Mouse (Mus musculus): ENCODE measurements around the gene March6. TPM values are rescaled to one million over a fixed set of nuclear protein-coding genes. Genes with fewer than 3 reads are reported as not detected.

The March6 gene
- polyA plus RNA-seq, 1 experiment from 2014 or later, result 22.0 TPM

GRCm38 (mm10) chr15:31563577-31564546 lies 33.0 kb upstream of the March6 start:
- 59% methylated on average over 19 of the region's 19 CpGs for WGBS (ENCODE audit: insufficient replicate concordance)
- Histone ChIP-seq H3K4me1 (peaks cover 25% of the 10 kb centered on the region), H3K36me3 (no peaks in the 10 kb centered on the region), H3K27ac (no peak overlapping the region), H3K4me3 (no peak overlapping the region), H3K9me3 (replicated peaks) (peaks cover 10% of the 10 kb centered on the region; the same call in 1 of the 2 replicates), H3K27me3 (replicated peaks) (no peaks in the 10 kb centered on the region), H3K9ac (no peak overlapping the region), H3K4me2 (no peak overlapping the region)
- ATAC-seq, result no peak

- H3K27me3 ChIP-seq (replicated peaks), result no peaks in the 10 kb centered on the region
- peaks cover 23% of the 10 kb centered on the region for H3K4me1 ChIP-seq
- H3K27ac ChIP-seq, result no peak overlapping the region
- H3K36me3 ChIP-seq, result no peaks in the 10 kb centered on the region
- peaks cover 10% of the 10 kb centered on the region; the same call in 1 of the 2 replicates for H3K9me3 ChIP-seq (replicated peaks)
- H3K4me2 ChIP-seq, result no peak overlapping the region
- no peak overlapping the region for H3K4me3 ChIP-seq
- WGBS (ENCODE audit: insufficient replicate concordance), result 30% methylated on average over 8 of the region's 8 CpGs
- H3K9ac ChIP-seq, result no peak overlapping the region
- ATAC-seq, result no peak
Observed at GRCm38 (mm10) chr15:31562847-31563246, 32.0 kb upstream of the March6 start.

- Histone ChIP-seq H3K4me1 (peaks cover 14% of the 10 kb centered on the region), H3K36me3 (no peaks in the 10 kb centered on the region), H3K4me2 (no peak overlapping the region), H3K9me3 (replicated peaks) (peaks cover 10% of the 10 kb centered on the region; the same call in 1 of the 2 replicates), H3K4me3 (no peak overlapping the region), H3K27ac (no peak overlapping the region), H3K27me3 (replicated peaks) (no peaks in the 10 kb centered on the region), H3K9ac (no peak overlapping the region)
- no peak for ATAC-seq
- 71% methylated on average over 4 of the region's 4 CpGs for WGBS (ENCODE audit: insufficient replicate concordance)
Observed at GRCm38 (mm10) chr15:31561976-31562375, 31.1 kb upstream of the March6 start.

GRCm38 (mm10) chr15:31561390-31561789 lies 30.5 kb upstream of the March6 start:
- ATAC-seq, result no peak
- H3K4me2 ChIP-seq, result no peak overlapping the region
- peaks cover 14% of the 10 kb centered on the region for H3K4me1 ChIP-seq
- no peaks in the 10 kb centered on the region for H3K27me3 ChIP-seq (replicated peaks)
- WGBS (ENCODE audit: insufficient replicate concordance), result 80% methylated on average over 6 of the region's 6 CpGs
- no peak overlapping the region for H3K27ac ChIP-seq
- peaks cover 10% of the 10 kb centered on the region; the same call in 1 of the 2 replicates for H3K9me3 ChIP-seq (replicated peaks)
- no peaks in the 10 kb centered on the region for H3K36me3 ChIP-seq
- H3K9ac ChIP-seq, result no peak overlapping the region
- H3K4me3 ChIP-seq, result no peak overlapping the region

GRCm38 (mm10) chr15:31554855-31555254 lies 24.0 kb upstream of the March6 start:
- Histone ChIP-seq H3K4me1 (no peaks in the 10 kb centered on the region), H3K36me3 (no peaks in the 10 kb centered on the region), H3K27me3 (replicated peaks) (no peaks in the 10 kb centered on the region), H3K9ac (no peak overlapping the region), H3K4me2 (no peak overlapping the region), H3K27ac (no peak overlapping the region), H3K9me3 (replicated peaks) (peaks cover 5% of the 10 kb centered on the region; the same call in 1 of the 2 replicates), H3K4me3 (no peak overlapping the region)
- no peak for ATAC-seq
- 31% methylated on average over 2 of the region's 2 CpGs for WGBS (ENCODE audit: insufficient replicate concordance)

GRCm38 (mm10) chr15:31550381-31550780 lies 19.5 kb upstream of the March6 start:
- Histone ChIP-seq H3K27ac (no peak overlapping the region), H3K36me3 (no peaks in the 10 kb centered on the region), H3K4me2 (no peak overlapping the region), H3K9ac (no peak overlapping the region), H3K4me3 (no peak overlapping the region), H3K9me3 (replicated peaks) (no peaks in the 10 kb centered on the region), H3K4me1 (peaks cover 4% of the 10 kb centered on the region), H3K27me3 (replicated peaks) (no peaks in the 10 kb centered on the region)
- WGBS (ENCODE audit: insufficient replicate concordance), result 79% methylated on average over 4 of the region's 4 CpGs
- ATAC-seq, result no peak

GRCm38 (mm10) chr15:31547421-31547820 lies 16.6 kb upstream of the March6 start:
- whole genome bisulfite sequencing (ENCODE audit: insufficient replicate concordance), result 45% methylated on average over 5 of the region's 5 CpGs
- Histone ChIP-seq H3K9ac (no peak overlapping the region), H3K4me1 (peaks cover 21% of the 10 kb centered on the region), H3K27me3 (replicated peaks) (no peaks in the 10 kb centered on the region), H3K27ac (no peak overlapping the region), H3K36me3 (no peaks in the 10 kb centered on the region), H3K4me2 (no peak overlapping the region), H3K9me3 (replicated peaks) (no peaks in the 10 kb centered on the region), H3K4me3 (no peak overlapping the region)
- no peak for ATAC-seq

- WGBS (ENCODE audit: insufficient replicate concordance), result 76% methylated on average over 6 of the region's 6 CpGs
- Histone ChIP-seq H3K4me1 (peaks cover 32% of the 10 kb centered on the region), H3K36me3 (no peaks in the 10 kb centered on the region), H3K9me3 (replicated peaks) (no peaks in the 10 kb centered on the region), H3K27me3 (replicated peaks) (no peaks in the 10 kb centered on the region), H3K9ac (no peak overlapping the region), H3K4me3 (no peak overlapping the region), H3K27ac (no peak overlapping the region), H3K4me2 (no peak overlapping the region)
- no peak for ATAC-seq
Observed at GRCm38 (mm10) chr15:31546291-31546690, 15.4 kb upstream of the March6 start.

GRCm38 (mm10) chr15:31545058-31545457 lies 14.2 kb upstream of the March6 start:
- WGBS (ENCODE audit: insufficient replicate concordance), result 48% methylated on average over 1 of the region's 1 CpGs
- no peak for ATAC-seq

GRCm38 (mm10) chr15:31543246-31543645 lies 12.4 kb upstream of the March6 start:
- no peaks in the 10 kb centered on the region for H3K27me3 ChIP-seq (replicated peaks)
- H3K9me3 ChIP-seq (replicated peaks), result no peaks in the 10 kb centered on the region
- peaks cover 63% of the 10 kb centered on the region for H3K4me1 ChIP-seq
- no peaks in the 10 kb centered on the region for H3K36me3 ChIP-seq
- H3K4me3 ChIP-seq, result no peak overlapping the region
- 3% methylated on average over 3 of the region's 3 CpGs for WGBS (ENCODE audit: insufficient replicate concordance)
- no peak overlapping the region for H3K9ac ChIP-seq
- peak overlapping the region; percentile 46; the same call in 1 of the 2 replicates for H3K27ac ChIP-seq
- ATAC-seq, result no peak
- H3K4me2 ChIP-seq, result peak overlapping the region; percentile 46; the same call in 1 of the 2 replicates

More at GRCm38 (mm10) chr15:31545058-31545457, 14.2 kb upstream of the March6 start:
- no peak overlapping the region for H3K4me2 ChIP-seq
- H3K27ac ChIP-seq, result no peak overlapping the region
- no peak overlapping the region for H3K4me3 ChIP-seq
- no peak overlapping the region for H3K9ac ChIP-seq
- no peaks in the 10 kb centered on the region for H3K27me3 ChIP-seq (replicated peaks)
- H3K36me3 ChIP-seq, result no peaks in the 10 kb centered on the region
- H3K4me1 ChIP-seq, result peaks cover 45% of the 10 kb centered on the region
- no peaks in the 10 kb centered on the region for H3K9me3 ChIP-seq (replicated peaks)

GRCm38 (mm10) chr15:31542013-31542958 lies 11.4 kb upstream of the March6 start:
- H3K9ac ChIP-seq, result peak overlapping the region; percentile 2; the same call in 1 of the 2 replicates

More at GRCm38 (mm10) chr15:31542013-31542958, 11.4 kb upstream of the March6 start:
- 13% methylated on average over 10 of the region's 10 CpGs for WGBS (ENCODE audit: insufficient replicate concordance)
- no peak overlapping the region for H3K4me3 ChIP-seq
- ATAC-seq, result no peak
- H3K27me3 ChIP-seq (replicated peaks), result no peaks in the 10 kb centered on the region
- peak overlapping the region; percentile 46 for H3K4me2 ChIP-seq
- H3K27ac ChIP-seq, result peak overlapping the region; percentile 73
- H3K4me1 ChIP-seq, result peaks cover 64% of the 10 kb centered on the region
- H3K36me3 ChIP-seq, result no peaks in the 10 kb centered on the region
- H3K9me3 ChIP-seq (replicated peaks), result no peaks in the 10 kb centered on the region
